Comparison of ENCODE assay signal across 26 mouse cellular contexts in genomic region chr3:122868270-122868669, GRCm38 (mm10). TPM values are rescaled to one million over a fixed set of nuclear protein-coding genes. Genes with fewer than 3 reads are reported as not detected.
"Had no signal": no experiment of that assay in that cellular context is flagged by ENCODE, and none has a peak within 500 bp of the region (broad histone marks: within the 10 kb centered on the region; RNA-seq: fewer than 3 reads in every experiment).

No protein-coding gene starts in this region.

- H3K9me3 ChIP-seq: neural tube, embryonic 12.5 days; neural tube, embryonic 13.5 days; neural tube, embryonic 15.5 days; stomach, embryonic 15.5 days had no signal

- H3K4me3 ChIP-seq: neural tube, embryonic 12.5 days; neural tube, embryonic 13.5 days; neural tube, embryonic 15.5 days; stomach, embryonic 15.5 days had no signal

- H3K36me3 ChIP-seq: neural tube, embryonic 12.5 days; neural tube, embryonic 13.5 days; neural tube, embryonic 15.5 days; stomach, embryonic 15.5 days had no signal

- DNase-seq: retina, postnatal 1 day; right cerebral cortex, adult 18-20 months; right cerebral cortex, postnatal 14 days; right cerebral cortex, postnatal 25 days; right cerebral cortex, postnatal 4 days; spleen, adult 18-20 months; thymus, adult 18-20 months; thymus, adult 2 months; thymus, postnatal 14 days; thymus, postnatal 25 days; thymus, postnatal 36 days; thymus, postnatal 4 days had no signal

- H3K4me1 ChIP-seq: neural tube, embryonic 12.5 days; neural tube, embryonic 13.5 days; neural tube, embryonic 15.5 days; stomach, embryonic 15.5 days had no signal

- H3K4me2 ChIP-seq: neural tube, embryonic 12.5 days; neural tube, embryonic 13.5 days; neural tube, embryonic 15.5 days; stomach, embryonic 15.5 days had no signal

- H3K27me3 ChIP-seq: neural tube, embryonic 12.5 days; neural tube, embryonic 13.5 days; neural tube, embryonic 15.5 days; stomach, embryonic 15.5 days had no signal

- H3K27ac ChIP-seq: neural tube, embryonic 12.5 days; neural tube, embryonic 13.5 days; neural tube, embryonic 15.5 days; stomach, embryonic 15.5 days; stomach, postnatal 0 days had no signal

- H3K9ac ChIP-seq: neural tube, embryonic 12.5 days; neural tube, embryonic 13.5 days; neural tube, embryonic 15.5 days; stomach, embryonic 15.5 days had no signal

RNA-seq across cellular contexts. Expression of gene Fabp2, which starts 26.6 kb away (rescaled TPM):
- total RNA-seq: neutrophil, adult 5-6 weeks had no signal
- polyA plus RNA-seq: neural tube, embryonic 11.5 days; neural tube, embryonic 12.5 days; neural tube, embryonic 13.5 days; neural tube, embryonic 14.5 days; neural tube, embryonic 15.5 days; spleen, adult 2 months; testis, adult 2 months had no signal

RNA-seq across cellular contexts. Expression of gene Gm10959, which starts 50.9 kb away (rescaled TPM):
- total RNA-seq: neutrophil, adult 5-6 weeks had no signal
- polyA plus RNA-seq: neural tube, embryonic 11.5 days; neural tube, embryonic 12.5 days; neural tube, embryonic 13.5 days; neural tube, embryonic 14.5 days; neural tube, embryonic 15.5 days; spleen, adult 2 months; stomach, embryonic 14.5 days; stomach, embryonic 15.5 days; stomach, embryonic 16.5 days; stomach, postnatal 0 days; testis, adult 2 months; thymus, adult 2 months; thymus, postnatal 0 days; urinary bladder, adult 2 months had no signal
